Mouse (Mus musculus): ENCODE data around the gene Olfr273.
"Not testable (repeated sequence)": the region's sequence is repeated elsewhere in the genome, so short reads cannot be mapped to it uniquely, and the experiment has no call there.

The Olfr273 gene

DNA sequence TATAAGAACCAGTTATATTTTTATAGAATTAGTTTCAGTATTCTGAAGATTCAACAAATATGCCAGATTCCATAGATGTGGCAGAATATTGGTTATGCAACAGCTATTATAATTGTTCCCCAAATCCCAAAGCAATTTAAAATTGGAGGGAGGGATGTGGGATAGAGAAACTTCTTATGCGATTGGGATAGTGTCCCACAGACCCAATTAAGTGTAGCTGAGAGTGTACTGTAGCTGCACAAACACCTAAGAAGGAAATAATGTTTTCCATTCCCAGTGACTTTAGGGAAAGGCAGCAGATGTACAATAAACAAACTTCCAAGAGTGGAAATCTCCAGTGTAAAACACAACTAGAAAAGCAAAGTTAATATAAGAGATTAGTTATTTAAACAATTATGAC, at the start of gene Olfr273:
Gene Olfr273 (minus strand): TSS at position 101 of the 400 bp plus-strand sequence.
- no peak for DNase-seq (ENCODE audit: low spot score)

DNA sequence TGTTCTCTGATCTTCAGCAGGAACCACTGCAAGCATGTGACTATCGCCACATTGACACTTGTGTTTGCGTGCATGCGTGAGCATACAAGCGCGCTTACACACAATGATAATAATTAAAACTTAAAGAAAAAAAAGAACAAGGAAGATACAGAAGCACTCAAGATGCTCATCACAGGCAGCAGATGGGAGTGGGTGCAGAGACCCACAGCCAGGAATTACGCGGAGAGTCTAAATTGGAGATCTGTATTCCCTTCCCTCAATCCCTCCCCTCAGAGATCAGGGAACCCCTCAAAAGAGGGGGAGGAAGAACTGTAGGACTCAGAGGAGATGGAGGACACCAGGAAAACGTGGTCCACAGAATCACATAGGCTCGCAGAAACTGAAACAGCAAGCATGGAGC, 5.1 kb upstream of the Olfr273 start:
- no peak for DNase-seq (ENCODE audit: low spot score)

DNA sequence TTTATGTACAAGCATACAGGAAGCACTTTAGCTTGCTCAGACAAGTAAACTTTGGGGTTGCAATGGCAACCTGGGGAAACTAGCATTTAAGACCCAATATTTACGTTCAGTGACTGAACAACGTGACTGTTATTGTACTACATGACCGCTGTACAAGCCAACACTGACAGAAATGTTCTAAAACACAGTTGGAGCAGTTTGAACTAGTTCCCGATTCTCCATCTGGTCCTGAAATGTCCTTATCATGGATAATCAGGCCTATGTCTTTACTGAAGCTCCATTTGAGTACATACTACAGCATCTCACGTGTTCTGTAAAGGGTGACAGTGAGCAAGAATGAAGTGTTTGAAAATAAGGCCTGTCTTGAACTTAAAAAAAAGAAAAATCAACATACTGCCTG, 9.4 kb downstream of the Olfr273 start:
- no peak for DNase-seq (ENCODE audit: low spot score)

DNA sequence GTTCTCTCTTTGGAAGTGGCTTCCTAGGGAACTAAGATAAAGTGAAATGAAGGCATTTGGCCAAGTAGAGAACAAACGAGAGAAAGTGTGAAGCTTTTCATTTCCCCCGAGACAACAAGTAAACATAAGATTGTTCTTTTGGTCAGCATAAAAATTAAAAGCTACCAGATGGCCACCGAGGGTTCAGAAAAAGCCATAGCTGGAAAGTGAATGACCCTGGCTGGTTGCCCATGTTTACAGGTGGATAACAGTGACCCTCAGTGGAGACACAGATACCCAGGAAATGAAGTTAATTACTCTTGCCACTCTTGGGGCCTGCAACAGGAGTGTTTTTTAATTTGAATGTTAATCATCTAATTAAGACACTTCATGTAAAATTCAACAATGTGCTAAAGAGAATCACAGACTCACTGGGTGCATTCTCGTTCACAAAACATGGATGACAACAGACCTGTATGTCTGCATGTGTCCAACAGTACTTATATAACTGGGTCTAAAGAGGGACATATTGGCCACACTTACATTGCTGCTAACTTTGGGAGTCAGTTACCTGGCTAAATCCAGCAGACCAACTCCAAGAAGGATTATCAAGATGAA, 9.9 kb downstream of the Olfr273 start:
- no peak for DNase-seq (ENCODE audit: low spot score)

DNA sequence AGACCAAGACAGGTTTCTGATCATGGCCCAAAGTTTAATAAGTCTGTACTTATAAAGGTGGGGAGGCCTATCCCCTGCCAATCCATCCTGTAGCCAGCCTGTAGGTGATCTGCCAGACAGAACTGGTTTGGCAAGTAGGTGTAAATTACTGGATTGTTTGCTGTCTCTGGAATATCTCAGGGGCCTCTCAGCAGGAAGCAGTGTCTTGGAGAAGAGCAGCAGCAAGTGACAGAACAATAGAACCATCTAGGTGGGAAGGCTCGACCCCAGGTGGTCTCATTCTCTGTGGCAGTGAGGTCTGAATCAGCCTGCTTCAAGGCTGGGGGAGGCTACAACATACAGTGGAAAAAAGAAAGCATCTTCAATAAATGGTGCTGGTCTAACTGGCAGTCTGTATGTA, 13.6 kb downstream of the Olfr273 start:
- DNase-seq (ENCODE audit: low spot score) = not testable (repeated sequence)

DNA sequence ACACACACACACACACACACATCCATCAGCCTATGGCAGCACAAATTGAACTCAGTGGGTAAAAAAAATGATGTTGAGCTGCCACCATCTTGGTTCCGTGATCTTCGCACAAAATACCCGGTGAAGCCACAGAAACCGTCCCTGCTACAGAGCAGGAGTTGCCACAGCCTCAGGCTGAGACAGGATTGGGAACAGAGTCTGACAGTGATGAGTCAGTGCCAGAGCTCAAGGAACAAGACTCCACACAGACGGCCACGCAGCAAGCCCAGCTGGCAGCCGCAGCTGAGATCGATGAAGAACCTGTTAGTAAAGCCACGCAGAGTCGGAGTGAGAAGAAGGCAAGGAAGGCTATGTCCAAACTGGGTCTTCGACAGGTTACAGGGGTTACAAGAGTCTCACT, 37.7 kb downstream of the Olfr273 start:
- DNase-seq (ENCODE audit: low spot score) = no peak

DNA sequence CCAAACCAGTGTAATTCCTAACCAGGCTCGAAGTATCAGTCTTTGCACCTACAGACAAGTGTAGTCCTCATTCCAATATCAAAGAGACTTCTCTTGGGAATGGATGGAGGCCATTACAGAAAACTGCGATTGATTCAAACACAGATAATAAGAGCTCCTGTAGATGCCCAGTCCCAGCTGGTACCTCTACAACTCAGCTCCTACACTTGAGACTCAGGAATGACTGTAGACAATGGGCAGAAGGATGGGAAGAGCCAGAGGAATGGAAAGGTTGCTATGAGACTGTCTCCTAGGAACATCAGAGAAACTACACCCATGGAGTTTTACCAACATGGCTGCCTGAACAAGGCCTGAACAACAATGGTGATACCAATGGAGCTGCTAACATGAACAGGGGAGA, 44.7 kb downstream of the Olfr273 start, which contains the start of gene Olfr275:
Gene Olfr275 (plus strand): TSS at position 301 of the 400 bp plus-strand sequence.
- no peak for DNase-seq (ENCODE audit: low spot score)

DNA sequence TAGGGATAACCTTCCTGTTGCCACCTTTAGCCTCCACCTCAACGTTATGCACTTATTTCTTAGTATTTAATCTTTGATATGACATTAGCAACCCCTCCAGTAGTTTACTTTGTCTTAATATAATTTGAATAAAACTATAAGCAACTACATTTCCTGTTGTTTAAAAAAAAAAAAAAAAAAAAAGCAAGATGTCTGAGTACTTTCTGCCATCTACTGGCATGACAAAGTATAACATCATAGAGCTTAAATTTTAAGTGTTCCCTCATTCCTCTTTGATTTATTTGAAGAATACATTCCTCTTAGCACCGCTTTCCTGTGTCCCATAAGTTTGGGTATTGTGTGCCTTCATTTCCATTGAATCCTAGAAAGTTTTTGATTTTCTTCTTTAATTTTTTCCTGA, 47.2 kb downstream of the Olfr273 start:
- DNase-seq (ENCODE audit: low spot score) = no peak

All from ovary, postnatal 10 days (tissue).